ENCODE assay signal across 31 mouse cellular contexts in genomic region chr8:126324931-126325330, GRCm38 (mm10). TPM values are rescaled to one million over a fixed set of nuclear protein-coding genes. Genes with fewer than 3 reads are reported as not detected.
"Had no signal": no experiment of that assay in that cellular context is flagged by ENCODE, and none has a peak within 500 bp of the region (broad histone marks: within the 10 kb centered on the region; RNA-seq: fewer than 3 reads in every experiment).

No protein-coding gene starts in this region.

- DNase-seq: gastrocnemius, postnatal 10 days; gastrocnemius, postnatal 25 days; heart, adult 18-20 months; heart, postnatal 14 days; heart, postnatal 36 days; kidney, adult 11 months; kidney, adult 2 months; kidney, adult 9 months; kidney, postnatal 14 days; kidney, postnatal 36 days; layer of hippocampus, adult 9-11 months; layer of hippocampus, postnatal 36 days; left cerebral cortex, postnatal 4 days; lung, adult 18-20 months had no signal

- H3K4me1 ChIP-seq: heart, embryonic 10.5 days; heart, embryonic 12.5 days; hindbrain, embryonic 13.5 days; hindbrain, embryonic 15.5 days; kidney, embryonic 15.5 days; liver, embryonic 12.5 days had no signal

- H3K27me3 ChIP-seq: heart, embryonic 12.5 days; hindbrain, embryonic 13.5 days; hindbrain, embryonic 15.5 days; kidney, embryonic 15.5 days; limb, embryonic 13.5 days; limb, embryonic 15.5 days; liver, embryonic 12.5 days had no signal

- H3K27ac ChIP-seq: heart, embryonic 10.5 days; hindbrain, embryonic 13.5 days; hindbrain, embryonic 15.5 days; hindbrain, postnatal 0 days; kidney, embryonic 15.5 days; kidney, postnatal 0 days; limb, embryonic 13.5 days; limb, embryonic 15.5 days; liver, embryonic 12.5 days; liver, embryonic 14.5 days had no signal

- ATAC-seq: hindbrain, postnatal 0 days; intestine, embryonic 16.5 days; liver, embryonic 12.5 days had no signal

- H3K4me3 ChIP-seq: heart, embryonic 10.5 days; heart, embryonic 12.5 days; hindbrain, embryonic 13.5 days; hindbrain, embryonic 15.5 days; kidney, embryonic 15.5 days; limb, embryonic 13.5 days; limb, embryonic 15.5 days; liver, embryonic 12.5 days had no signal

RNA-seq across cellular contexts. Expression of gene Slc35f3, which starts 26.6 kb away (rescaled TPM):
- polyA plus RNA-seq: heart, embryonic 14.5 days; heart, embryonic 16.5 days; limb, embryonic 11.5 days; liver, adult 2 months; liver, embryonic 12.5 days; liver, embryonic 14.5 days; liver, embryonic 16.5 days had no signal
